Mouse (Mus musculus) CD4-positive, CD25-positive, alpha-beta regulatory T cell, adult 4 months (primary cell): Measurements from ENCODE around the gene Pptc7. TPM values are rescaled to one million over a fixed set of nuclear protein-coding genes. Genes with fewer than 3 reads are reported as not detected.
"Not testable (repeated sequence)": the region's sequence is repeated elsewhere in the genome, so short reads cannot be mapped to it uniquely, and the experiment has no call there.

Experiments
- ATAC-seq: one replicate; pipeline ENCODE4 v1.8.0; 2017
- polyA plus RNA-seq, 2 experiments: library from polyadenylated mRNA; unstranded; fragments of 100-300 nt; shearing (Covaris generic); gene quantifications; one replicate each; pipeline ENCODE4 v1.2.1; 2017

Gene Pptc7
- polyA plus RNA-seq, 2 experiments from 2014 or later = 17.8 to 18.7 TPM

DNA sequence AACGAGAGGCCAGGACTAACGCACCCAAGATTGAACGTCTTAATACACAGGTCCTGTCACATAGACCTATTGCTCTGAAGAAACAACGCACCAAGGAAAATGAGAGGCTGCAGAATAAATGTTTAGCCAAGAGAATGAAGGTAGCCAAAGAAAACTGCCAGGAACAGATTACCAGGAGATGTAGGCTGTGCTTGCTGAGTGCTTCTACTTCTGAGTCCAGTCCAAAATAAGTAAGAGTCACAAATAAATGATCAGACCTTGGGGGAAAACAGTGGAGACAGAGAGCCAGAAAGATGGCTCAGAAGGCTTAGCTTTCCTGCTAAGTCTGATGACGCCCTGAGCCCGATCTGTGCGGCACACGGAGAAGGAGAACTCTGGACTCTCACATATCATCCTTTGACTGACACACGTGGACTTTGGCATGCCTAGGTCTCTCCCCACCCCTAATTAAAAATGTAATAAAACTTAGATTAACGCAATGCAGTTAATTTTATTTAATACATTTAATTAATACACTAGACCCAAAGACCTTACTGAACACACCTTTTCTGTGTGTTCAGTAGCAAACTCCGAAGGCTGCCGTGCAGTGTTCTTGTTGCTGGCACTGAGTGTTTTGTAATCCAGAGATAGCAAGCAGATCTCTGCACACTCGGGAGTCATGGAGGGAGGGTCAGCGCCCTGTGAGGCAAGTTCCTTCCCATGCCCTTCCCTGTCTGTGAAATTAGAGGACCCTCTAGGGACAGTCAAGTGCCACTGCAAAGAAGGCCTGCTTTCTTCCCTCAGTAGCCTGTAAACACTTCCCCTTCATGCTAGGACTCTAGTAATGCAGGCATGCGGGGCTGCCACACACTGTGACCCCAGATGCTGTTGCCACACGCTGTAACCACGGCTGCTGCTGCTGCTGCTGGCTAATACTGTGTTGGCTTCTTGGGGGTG is 18.9 kb downstream of the Pptc7 start:
- ATAC-seq = no peak

DNA sequence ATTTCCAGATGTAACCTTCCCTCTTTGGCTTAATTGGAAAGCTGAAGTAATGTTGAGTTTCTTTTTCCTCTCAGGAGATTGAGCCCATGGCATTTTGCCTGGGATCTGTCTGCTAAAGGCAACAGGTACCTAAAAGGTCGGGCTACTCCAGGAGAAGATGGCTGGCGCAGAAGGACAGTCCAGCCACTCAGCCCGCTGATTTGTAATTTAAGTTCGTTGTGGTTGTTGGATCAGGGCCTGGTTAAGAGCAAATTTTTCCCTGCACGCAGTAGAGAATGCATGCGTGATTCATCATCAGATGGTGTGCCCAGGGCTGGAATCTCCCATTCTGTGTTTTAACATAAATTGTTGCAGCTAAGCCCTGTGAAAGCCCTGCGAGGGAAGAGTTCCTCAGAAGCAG is 19.8 kb downstream of the Pptc7 start:
- ATAC-seq = no peak

DNA sequence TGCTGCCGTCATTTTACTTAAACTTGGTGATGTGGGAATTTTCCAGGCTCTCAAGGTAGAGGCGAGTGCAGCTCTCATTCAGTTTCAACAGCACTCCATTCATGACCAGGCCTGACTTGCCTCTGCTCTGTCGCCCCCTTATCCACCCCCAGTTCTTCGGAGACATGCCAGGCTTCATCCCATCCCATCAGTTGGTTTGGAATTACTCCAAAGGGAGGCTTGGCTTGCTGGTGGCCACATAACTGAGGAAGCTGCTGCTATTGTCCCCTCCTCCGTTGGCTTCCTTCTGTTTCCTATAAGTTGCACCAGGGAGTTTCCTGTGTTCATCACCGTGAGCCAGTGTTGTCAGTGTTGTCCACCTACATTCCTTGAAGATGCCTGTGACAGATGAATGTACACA is 20.4 kb downstream of the Pptc7 start:
- ATAC-seq = no peak

DNA sequence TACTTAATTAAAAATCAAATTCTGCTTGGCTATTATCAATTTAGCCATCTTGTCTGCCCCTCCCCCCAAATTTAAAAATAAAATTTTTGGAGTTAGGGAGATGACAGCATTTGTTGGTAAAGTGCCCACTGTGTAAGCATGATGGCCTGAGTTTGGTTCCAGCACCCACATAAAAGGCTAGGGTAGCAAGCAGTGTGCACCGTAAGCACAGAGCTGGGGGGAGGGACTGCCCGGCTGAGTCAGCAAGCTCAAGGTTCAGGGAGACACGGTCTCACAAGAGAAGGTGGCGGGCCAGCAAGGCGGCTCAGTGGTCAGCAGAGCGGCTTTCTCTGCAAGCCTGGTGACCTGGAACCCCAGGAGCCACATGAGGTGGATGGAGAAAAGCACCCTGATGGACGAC is 21.3 kb downstream of the Pptc7 start:
- ATAC-seq = no peak

DNA sequence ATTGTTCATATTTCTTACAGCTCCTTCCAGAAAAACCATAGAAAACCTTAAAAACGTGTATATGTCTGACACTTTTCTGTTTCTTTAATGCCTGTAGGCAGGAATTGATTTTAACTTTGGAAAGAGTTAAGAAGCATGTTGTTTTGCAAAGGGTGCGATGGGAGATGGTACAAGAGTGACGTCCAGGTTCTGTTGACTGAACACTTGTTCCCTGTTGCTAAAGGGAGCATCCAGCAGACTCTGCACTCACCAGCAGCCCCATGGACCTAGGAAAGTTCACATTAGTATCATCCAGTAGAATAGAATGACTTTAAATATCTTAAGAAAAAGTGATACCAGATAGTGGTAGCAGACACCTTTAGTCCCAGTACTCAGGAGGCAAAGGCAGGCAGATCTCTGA is 22.4 kb downstream of the Pptc7 start:
- no peak for ATAC-seq

DNA sequence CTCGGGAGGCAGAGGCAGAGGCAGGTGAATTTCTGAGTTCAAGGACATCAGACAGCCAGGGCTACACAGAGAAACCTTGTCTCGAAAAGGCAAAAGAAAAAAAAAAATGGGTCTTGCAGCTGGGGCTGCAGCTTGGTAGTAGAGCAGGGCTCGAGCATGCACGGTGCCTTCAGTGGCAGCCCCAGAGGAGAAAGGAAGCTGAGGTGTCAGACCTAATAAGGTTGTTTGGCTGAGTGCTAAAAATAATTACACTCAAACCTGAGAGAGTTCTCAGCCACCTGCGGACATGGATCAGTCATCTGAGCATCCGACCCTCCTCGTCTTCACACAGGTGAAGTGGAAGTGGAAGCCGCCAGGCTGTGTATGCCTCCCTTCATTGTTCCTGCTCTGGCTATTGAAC is 26.5 kb downstream of the Pptc7 start:
- peak; percentile 69 for ATAC-seq

DNA sequence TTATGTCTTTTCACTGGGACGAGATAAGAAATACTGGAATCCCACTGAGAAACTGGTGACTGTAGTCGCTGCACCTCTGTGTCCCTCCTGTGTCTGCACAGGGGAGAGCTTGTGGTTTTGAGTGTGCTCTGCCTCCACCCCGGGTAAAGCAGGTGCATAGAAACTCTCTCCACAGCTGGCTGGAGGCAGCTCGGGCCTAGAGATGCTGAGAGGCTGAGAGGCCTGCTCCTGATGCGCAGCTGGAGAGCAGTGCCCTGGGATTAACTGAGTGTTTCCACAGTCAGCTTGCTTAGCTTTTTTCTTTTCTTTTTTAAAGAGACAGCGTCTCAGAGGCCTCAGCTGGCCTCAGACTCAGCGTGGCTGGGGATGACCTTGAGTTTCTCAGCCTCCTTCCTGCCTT is 27.5 kb downstream of the Pptc7 start:
- ATAC-seq = no peak

DNA sequence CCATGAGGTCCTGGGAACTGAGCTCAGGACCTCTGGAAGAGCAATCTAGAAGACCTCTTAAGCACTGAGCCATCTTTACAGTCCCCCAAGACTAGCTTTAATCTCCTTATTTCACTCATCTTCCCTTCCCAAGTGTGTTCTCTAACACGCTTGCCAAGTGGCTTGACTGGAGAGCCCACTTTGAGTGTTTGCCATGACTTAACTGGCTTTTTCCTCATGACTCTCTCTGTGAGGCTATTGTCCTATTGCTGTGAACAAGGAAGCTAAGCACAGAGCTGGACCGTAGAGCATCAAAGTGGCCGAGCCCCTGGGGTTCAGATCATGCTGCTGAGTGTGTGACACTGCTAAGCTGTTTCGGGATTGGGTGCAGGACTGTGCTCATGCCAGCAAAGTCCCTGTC is 28.2 kb downstream of the Pptc7 start:
- no peak for ATAC-seq

DNA sequence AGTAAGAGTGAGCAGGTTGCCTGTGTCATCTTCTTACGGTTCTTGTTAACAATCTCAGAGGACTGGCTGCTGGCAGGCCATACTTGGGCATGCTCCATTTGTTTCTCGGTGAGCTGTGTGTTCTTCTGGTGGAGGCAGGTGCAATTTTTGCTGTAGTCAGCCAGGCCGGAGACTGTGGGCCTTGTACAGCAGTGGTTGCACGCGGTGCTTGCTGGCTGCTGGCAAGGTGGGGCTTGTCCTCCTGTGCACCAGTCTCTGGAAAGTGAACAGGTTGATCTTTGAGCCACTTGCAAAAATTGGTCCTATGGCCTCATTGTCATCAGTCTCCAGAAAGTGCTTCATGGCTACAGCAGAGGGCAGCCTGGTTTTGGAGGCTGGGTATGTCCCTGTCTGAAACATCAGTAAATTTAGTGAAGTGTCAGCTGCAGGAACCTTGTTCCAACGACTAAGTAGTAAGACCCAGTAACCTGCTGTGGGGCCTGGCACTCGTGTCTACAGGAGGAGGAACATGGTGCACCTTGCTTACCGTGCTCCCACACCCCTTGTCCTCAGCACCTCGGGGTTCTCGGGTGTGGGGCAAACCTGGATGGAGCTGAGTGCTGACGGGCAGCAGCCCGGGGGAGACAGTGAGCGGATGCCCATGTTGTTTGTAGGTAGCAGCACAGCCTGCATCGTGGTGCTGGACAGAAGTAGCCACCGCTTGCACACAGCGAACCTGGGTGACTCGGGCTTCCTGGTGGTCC is 28.9 kb downstream of the Pptc7 start:
- no peak for ATAC-seq

DNA sequence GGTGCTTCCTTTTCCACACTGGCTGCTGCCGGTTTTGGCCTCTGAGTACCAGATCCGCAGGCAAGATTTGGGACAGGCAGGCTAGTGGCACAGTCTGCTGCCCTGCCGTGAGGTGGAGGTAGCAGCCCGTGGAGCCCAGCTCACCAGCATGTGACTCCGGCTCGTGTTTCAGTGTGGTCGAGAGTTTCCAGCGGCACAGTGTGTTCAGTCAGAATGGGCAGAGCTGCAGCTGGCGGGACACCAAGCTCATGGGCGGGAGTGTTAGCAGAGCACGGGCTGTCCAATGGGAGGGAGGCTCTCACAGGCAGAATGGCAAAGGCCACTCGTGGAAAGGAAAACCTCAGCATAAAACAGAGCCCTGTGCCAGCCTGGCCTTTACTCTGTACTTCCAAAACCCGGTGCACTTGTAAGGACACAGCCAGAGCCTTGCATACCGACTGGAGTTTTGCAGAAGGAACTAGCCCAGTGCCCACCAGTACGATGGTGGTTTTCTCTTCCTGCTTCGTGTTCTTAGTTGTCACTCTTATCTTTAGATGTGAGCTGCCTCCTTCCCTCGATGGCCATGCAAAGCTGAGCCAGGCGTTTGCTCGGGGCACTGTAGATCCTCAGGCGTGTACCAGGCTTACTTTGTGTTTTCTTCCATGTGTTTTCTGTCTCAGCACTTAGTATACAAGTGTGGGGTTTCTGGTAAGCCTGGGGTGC is 31.0 kb downstream of the Pptc7 start:
- peak; percentile 40 for ATAC-seq

DNA sequence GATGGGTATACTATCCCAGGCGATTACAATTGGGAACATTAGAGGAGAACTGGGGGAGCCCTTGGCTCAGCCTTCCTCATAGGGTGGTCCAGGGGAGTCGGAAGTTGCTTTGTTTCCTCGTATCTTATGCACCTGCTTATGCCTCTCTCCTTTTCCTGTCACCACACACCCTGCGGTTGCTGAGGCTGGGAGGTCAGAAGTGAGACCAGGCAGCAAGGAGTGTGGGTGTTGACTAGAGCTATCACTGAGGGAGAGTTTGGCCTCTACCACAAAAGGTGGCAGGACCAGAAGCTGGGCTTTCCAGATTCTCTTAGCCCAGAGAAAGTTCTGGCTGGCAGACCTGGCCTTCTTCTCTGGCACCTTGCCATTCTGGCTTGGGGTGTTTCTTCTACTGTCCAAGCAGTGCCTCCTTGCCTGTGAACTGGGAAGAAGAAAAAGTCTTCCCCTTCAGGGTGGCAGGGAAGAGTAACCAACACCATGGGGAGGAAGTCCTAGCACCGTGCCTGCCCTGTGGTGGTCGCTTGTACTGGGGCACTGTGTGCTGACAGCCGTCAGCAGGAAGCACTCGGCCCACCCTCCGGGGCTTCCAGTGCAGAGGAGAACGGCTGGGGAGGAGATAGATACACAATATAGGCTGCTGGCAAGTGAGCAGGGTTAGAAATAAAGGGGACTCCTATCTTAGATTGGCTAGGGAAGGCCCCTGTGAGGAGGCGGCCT is 33.3 kb downstream of the Pptc7 start:
- no peak for ATAC-seq

DNA sequence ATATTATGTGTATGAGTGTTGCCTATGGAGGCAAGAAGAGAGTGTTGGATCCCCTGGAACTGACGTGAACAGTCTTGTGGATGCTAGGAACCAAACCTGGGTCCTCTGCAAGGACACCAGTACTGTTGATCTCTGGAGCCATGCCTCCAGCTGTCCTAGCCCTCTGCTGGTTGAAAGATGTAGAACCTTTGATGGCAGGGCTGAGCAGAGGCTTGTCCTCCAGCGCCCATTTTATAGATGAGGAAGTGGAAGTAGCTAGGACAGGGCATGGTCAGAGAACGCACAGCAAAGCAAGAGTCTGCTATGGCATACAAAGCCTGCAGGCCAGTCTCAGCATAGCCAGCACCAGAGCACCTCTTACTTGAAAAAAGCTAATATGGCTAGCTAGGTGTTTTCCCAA is 33.9 kb downstream of the Pptc7 start:
- peak; percentile 79 for ATAC-seq

DNA sequence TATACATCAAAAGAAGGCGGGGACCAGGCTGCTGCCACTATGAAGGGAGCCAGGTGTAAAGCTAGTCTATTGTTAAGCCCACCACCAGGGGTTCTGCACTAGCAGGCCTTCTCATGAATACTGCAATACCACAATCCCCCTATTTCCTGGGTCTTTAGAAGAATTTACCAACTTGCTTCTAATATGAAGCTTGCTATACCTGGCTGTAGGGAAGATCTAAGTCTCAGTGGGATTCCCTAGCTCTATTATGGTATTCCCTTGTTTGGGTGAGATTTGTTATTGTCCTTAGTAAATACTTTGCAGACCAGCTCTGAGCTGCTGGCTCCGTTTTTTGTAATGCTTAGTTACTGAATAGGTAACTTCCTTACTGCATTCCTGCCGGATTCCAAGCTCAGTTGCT is 34.8 kb downstream of the Pptc7 start:
- ATAC-seq = not testable (repeated sequence)

DNA sequence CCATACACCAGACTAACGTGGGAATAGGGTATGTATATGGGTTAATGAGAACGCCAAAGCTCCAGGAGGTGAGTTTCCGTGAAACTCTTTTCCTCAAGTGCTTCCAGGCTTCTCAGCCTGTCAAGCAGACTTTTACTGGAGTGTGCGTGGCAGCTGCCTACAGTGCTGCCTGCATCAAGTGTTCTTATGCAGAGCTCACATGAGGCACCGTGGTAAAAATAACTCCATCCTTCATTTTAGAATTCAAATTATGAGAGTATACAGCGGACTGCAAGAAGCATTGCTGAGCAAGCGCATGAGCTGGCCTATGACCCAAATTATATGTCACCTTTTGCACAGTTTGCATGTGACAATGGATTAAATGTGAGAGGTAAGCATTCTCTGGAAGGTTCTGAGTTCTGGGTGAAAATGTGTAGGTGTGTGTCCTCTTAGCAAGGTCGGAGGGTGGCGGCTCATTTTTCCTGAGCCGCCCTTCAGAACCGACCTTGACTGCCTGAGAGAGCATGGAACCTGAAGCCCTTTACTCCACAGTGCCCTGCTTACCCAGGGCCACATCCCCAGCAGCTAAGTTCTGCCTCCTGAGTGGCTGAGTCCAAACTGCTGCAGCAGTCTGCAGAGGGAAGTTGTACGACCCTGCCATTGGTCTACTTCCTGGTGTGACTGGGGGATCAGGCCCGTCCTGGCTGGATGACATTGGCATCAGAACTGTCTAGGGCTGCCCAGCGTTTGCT is 35.5 kb downstream of the Pptc7 start:
- ATAC-seq = no peak

DNA sequence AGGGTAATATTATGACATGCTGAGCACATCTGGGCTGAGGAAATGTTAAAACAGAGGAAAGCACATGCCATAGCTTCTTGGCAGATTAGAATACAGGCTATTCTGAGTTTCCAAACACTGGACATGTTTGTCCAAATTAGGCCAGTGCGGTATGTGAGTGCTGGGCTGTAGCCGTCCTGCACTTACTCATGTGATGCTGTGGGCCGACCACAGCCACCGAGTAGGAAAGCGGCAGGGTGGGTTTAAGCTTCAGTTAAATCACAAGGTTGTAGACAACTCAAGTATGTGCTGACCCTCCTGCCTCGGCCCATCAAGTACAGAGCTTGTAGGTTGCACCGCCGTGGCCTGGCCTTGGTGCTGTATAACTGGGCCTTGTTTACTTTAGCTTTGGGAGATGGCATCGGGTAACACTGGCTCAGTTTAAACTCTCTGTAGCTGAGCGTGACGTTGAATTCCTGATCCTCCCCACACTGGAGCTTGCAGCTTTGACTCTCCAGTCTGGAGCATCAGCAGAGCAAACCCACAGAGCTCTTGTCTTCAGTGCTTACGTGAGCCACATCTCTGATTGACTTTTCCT is 36.1 kb downstream of the Pptc7 start:
- ATAC-seq = no peak

DNA sequence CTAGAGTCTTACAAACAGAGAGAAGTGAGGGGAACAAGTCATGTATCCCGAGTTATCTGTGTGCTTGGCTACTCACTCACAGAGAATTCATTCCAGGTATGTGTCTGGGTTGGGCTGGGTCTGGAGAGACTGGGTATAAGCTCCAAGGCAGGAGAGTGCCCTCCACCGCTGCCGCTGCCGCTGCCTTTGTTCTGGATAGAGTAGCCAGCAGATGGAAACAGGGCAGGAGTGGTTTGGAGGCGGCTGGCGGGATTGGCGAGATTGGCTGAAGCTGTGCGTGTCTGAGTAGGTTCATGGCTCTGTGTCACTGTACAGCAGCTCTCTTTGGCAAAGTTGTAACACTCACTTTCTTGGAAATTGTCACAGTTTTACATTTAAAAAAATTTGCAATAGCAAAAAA is 39.4 kb downstream of the Pptc7 start:
- ATAC-seq = no peak

DNA sequence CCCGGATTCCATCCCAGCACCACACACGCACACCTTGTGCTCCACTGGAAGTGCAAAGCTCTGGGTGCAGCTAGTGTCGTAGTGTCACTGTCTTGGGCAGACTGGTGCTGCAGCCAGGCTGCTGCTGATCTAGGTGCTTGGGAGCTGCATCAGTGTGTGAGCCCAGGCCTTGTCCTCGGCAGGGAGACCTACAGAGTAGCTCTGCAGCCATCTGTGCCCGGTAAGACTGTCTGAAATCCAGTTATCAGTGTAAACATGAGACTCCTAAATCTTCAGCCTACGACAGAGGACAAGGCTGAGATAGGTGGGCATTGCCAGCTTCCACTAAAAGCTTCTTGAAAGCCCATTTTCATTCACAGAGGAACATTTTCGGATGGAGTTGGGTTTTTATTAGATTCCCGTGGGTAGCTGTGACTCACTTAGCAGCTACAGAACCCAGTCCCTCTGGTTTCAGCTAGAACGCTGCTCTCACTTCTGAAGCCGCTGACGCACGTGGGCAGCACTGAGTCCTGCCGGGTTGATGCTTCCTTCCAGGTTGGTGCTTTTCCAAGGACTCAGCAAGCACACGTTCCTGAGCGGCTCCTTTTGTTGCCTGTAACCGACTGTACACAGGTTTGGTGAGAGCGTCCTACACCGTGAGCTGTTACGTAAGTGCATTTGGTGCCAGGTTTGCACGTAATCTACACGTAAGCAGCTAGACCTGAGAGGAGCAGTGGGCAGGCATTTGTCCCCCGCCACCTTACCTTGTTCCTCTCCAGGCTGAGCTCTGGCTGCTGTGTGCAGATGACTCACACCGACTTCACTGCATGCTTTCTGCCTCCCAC is 40.7 kb downstream of the Pptc7 start:
- ATAC-seq = no peak

DNA sequence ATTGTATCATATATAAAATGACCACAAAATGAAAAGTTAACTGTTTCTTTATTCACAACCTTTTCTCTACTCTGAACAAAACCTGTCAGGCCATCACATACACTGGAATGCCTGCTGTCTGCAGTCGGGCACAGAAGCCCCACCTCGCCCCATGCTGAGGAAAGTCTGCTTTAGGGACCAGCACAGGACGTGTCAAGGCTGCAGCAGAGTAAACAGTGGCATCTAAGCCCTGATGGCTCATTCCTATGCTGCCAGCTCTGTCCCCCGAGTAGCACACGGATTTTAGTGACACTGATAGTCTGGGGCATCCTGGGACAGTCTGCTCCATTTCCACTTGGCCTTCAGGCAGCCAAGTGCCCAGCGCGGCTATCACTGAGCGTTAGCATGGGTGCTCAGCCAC is 41.3 kb downstream of the Pptc7 start:
- no peak for ATAC-seq

DNA sequence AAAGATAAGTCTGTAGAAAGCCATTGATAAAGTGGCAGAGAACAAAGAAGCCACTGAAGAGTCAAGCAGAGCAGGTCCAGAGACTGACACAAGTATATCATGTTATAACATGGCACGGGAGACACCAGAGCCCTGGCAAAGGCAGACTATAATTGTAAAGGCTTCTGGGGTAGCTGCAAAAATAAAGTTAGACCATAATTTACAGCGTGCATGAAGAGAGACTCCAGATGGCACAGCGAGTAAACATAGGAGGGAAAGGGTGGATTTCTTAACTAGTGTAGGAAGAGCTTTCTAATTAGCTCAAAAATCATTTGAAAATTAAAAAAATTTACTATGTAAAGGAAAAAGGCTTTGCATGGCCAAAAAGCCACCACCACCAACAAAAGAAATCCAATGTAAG is 43.1 kb downstream of the Pptc7 start:
- no peak for ATAC-seq

DNA sequence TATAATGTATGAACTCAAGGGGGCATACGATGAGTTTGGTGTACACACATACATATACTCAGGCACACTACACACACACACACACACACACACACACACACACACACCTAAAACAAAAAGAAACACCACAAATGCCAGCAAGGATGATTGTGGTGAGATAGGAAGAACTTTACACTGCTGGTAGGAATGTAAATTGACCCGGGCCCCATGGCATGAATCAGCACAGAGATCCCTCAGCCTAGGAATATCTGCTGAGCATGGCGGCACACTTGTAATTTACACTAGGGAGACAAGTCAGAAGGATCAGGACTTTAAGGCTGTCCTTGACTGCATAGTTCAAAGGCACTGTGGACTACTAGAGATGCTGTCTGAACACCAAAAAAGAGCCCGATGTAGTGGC is 46.1 kb downstream of the Pptc7 start:
- ATAC-seq = no peak

DNA sequence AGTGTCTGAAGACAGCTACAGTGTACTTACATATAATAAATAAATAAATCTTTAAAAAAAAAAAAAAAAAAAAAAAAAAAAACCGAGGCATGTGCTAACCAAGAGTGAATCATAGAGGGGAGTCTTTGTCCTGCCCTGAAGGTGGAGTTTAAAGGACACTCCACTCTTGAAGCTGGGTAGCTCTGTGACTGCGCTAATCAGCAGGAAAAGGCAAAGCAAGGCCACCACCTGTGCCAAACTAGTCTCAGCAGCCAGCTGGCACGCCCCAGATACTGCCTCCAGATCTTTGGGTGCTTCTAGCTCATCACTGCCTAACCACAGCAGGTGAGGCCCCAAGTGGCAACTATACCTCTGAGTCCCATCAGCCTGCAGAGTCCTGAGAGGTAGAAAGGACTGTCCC is 50.5 kb downstream of the Pptc7 start:
- no peak for ATAC-seq
